Mouse (Mus musculus) limb, embryonic 12.5 days (tissue): ENCODE data around the gene Limk2. TPM values are rescaled to one million over a fixed set of nuclear protein-coding genes. Genes with fewer than 3 reads are reported as not detected.

Experiments used
- ATAC-seq: fragments of 200-750 bp; cut with Nextera tagmentation; 2 replicates; pipeline ENCODE4 v1.8.0; 2017; ENCODE audit warnings: low read depth, moderate TSS enrichment; ENCODE audit not compliant: insufficient number of reproducible peaks, insufficient read depth, low FRiP score, low TSS enrichment
- H3K27ac ChIP-seq: fragments of 300-500 bp; sonication (generic); 2 replicates; pipeline ENCODE4 v1.5.1; 2016; ENCODE audit warnings: mild to moderate bottlenecking, moderate library complexity
- H3K27me3 ChIP-seq: fragments of 300-500 bp; sonication (generic); 2 replicates; pipeline ENCODE4 v1.6.1; 2016; ENCODE audit warnings: mild to moderate bottlenecking, moderate library complexity
- H3K36me3 ChIP-seq: fragments of 300-500 bp; sonication (generic); 2 replicates; pipeline ENCODE4 v1.6.1; 2016; ENCODE audit warnings: mild to moderate bottlenecking, moderate library complexity
- H3K4me1 ChIP-seq: fragments of 300-500 bp; sonication (generic); replicated peaks from 2 replicates; pipeline ENCODE4 v1.6.1; 2016
- H3K4me2 ChIP-seq: fragments of 300-500 bp; sonication (generic); 2 replicates; pipeline ENCODE4 v1.6.1; 2016; ENCODE audit warnings: mild to moderate bottlenecking, moderate library complexity
- H3K4me3 ChIP-seq: fragments of 300-500 bp; sonication (generic); replicated peaks from 2 replicates; pipeline ENCODE4 v1.5.1; 2016; ENCODE audit warnings: mild to moderate bottlenecking
- H3K9ac ChIP-seq: fragments of 300-500 bp; sonication (generic); replicated peaks from 2 replicates; pipeline ENCODE4 v1.6.1; 2016; ENCODE audit warnings: mild to moderate bottlenecking, moderate library complexity
- H3K9me3 ChIP-seq: fragments of 300-500 bp; sonication (generic); 2 replicates; pipeline ENCODE4 v1.6.1; 2016; ENCODE audit warnings: mild to moderate bottlenecking, moderate library complexity
- WGBS: fragments of 180-500 bp; shearing (Covaris S2); methylation state at CpG from one replicate; pipeline ENCODE4 v1.1.7; 2016; 5-methylcytosine and 5-hydroxymethylcytosine counted together
- polyA plus RNA-seq: library from polyadenylated mRNA; unstranded; fragments of >200 nt; fragmentation: Nextera tagmentation; extraction: Ambion mirVana; gene quantifications from 2 replicates; pipeline ENCODE4 v1.2.1, GENCODE M21; 2016

Gene Limk2
- polyA plus RNA-seq, 1 experiment from 2014 or later: 58.5 TPM

DNA sequence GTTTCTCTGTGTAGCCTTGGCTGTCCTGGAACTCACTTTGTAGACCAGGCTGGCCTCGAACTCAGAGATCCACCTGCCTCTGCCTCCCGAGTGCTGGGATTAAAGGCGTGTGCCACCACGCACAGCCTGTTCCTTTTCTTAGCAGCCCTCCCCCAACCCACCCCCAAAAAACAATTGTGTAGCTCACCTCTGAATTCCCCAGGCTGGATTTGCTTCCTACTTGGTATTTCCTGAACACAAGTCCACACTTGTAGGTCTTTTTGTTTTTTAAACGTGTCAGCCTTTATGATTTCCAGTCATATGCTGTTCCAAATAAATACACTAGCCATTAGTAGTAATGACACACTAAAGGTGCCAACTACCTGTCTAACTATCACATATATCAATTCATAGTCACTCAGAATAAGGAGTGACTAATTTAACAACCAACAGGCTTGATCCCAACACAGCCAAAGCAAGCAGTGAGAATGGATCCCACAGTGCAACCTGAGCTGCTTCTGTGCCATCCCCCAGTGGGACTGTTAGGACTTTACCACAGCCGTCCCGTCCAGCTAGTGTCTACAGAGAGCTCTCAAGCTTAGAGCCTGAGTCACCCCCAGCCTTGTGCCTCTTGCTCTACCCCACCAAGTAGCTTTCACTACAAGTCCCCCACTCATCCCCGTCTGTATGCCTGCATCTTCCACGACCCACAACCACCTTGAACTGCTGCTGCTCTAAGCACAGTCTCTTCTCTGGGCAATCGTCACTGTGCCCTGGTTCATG is 97.2 kb downstream of the Limk2 start:
- H3K4me1 ChIP-seq: peaks cover 5% of the 10 kb centered on the region; the same call in 1 of the 2 replicates
- no peak for ATAC-seq
- no peak overlapping the region for H3K27ac ChIP-seq
- 83% methylated on average over 10 of the region's 10 CpGs for WGBS
- no peaks in the 10 kb centered on the region for H3K27me3 ChIP-seq
- no peak overlapping the region for H3K4me3 ChIP-seq
- peaks cover 69% of the 10 kb centered on the region for H3K36me3 ChIP-seq
- no peak overlapping the region for H3K4me2 ChIP-seq
- no peaks in the 10 kb centered on the region; the same call in 1 of the 2 replicates for H3K9me3 ChIP-seq
- H3K9ac ChIP-seq: no peak overlapping the region

DNA sequence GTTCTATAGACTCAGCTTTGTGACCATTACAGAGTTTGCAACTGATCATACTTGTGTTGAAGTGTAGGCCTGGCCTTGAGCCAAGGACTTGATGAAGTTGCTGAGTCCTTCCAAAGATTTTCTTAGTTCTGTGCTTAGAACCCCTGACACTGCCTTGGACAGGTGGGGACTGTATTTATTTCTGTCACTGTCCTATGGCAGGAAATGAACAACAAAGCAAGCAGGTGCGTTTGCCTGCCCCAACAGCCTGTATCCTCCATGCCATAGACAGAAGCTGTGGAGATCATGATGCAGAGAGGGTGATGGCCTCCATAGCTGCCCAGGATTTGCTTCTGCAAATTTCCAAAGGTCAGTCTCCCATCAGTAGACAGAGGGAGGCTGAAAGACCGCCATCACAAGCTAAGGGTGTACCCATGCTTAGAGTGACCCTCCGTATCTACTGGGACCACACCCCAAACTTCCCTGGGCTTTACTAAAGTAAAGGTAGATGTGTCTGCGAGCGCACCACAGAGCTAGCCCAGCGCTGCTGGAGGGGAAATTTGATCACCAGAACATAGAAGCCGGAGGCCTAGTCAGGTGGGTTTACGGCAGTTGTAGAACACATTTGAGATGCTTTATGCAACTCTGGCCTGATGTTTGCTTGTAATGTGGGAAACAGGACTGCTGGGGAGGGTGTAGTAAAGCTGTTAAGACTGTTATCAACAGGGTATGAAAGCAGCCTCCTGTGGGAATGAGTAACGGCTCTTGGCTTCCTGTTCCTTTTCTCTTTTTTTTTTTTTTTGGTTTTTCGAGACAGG is 98.0 kb downstream of the Limk2 start:
- H3K27ac ChIP-seq: no peak overlapping the region
- no peak; the same call in 1 of the 2 replicates for ATAC-seq
- no peaks in the 10 kb centered on the region; the same call in 1 of the 2 replicates for H3K9me3 ChIP-seq
- H3K36me3 ChIP-seq: peaks cover 76% of the 10 kb centered on the region
- 84% methylated on average over 10 of the region's 10 CpGs for WGBS
- no peak overlapping the region for H3K4me3 ChIP-seq
- no peak overlapping the region for H3K9ac ChIP-seq
- H3K4me1 ChIP-seq: peaks cover 5% of the 10 kb centered on the region; the same call in 1 of the 2 replicates
- H3K27me3 ChIP-seq: no peaks in the 10 kb centered on the region
- H3K4me2 ChIP-seq: no peak overlapping the region

DNA sequence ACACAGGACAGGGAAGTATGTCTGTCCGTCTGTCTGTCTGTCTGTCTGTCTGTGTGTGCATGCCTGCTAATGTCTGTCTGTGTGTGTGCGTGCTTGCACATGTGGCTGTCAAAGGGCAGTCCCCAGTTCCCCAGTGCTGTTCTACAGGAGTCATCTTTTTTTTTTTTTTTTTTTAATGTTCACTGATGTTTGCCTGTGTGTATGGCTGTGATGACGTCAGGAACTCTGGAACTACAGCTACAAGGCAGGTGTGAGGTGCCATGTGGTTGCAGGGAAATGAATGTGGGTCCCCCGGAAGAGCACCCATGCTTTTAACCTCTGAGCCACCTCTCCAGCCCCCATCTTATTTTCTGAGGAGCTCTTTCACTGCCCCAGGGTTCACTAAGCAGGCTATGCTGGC is 99.1 kb downstream of the Limk2 start:
- Histone ChIP-seq H3K27ac (no peak overlapping the region), H3K4me3 (no peak overlapping the region), H3K36me3 (peaks cover 87% of the 10 kb centered on the region), H3K9ac (no peak overlapping the region), H3K4me1 (peaks cover 5% of the 10 kb centered on the region; the same call in 1 of the 2 replicates), H3K4me2 (no peak overlapping the region), H3K9me3 (no peaks in the 10 kb centered on the region; the same call in 1 of the 2 replicates), H3K27me3 (no peaks in the 10 kb centered on the region)
- 93% methylated on average over 4 of the region's 4 CpGs for WGBS
- no peak for ATAC-seq

DNA sequence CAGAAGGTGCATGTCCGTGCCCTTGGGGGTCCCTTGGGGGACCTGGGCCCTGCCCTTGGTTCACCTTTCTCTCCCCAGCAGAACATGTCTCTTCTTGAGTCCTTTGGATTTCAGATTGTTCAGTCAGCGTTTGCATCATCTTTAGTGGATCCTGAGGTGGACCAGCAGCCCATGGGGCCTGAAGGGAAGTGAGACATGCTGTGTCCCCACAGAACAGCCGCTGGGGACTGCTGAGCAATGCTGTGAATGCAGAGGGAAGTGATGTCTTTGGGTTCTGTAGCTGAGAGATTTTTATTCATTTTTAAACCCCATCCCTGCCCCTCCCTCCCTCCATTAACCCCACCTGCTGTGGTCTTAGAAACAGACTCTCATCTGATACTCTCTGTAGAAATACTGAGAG is 101.1 kb downstream of the Limk2 start:
- Histone ChIP-seq H3K36me3 (peaks cover 98% of the 10 kb centered on the region), H3K4me1 (peaks cover 8% of the 10 kb centered on the region; the same call in 1 of the 2 replicates), H3K9ac (no peak overlapping the region), H3K4me3 (no peak overlapping the region), H3K4me2 (no peak overlapping the region), H3K27me3 (no peaks in the 10 kb centered on the region), H3K9me3 (no peaks in the 10 kb centered on the region), H3K27ac (no peak overlapping the region)
- WGBS: 86% methylated on average over 3 of the region's 3 CpGs
- ATAC-seq: no peak

DNA sequence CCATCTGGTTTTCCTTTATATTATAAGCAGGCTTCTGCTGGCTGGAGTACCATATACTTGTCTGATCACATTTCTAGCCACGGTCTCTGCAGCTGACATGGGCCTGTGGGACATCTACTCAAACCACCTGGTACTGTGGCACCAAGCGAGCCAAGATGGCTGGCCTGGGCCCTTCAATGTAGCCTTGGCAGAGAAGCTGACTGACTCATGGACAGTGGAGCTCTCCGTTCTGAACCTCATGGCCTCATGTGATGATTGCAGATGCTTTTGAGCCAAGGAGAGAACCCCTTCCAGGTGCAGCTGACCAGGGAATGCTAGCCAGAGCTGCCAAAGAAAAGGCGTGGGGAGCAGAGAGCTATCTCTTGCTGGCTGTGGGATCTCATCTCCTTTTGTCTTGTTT is 103.2 kb downstream of the Limk2 start:
- Histone ChIP-seq H3K4me1 (0 out of 2 replicates have a peak, but pooled peaks cover 5% of the 10 kb centered on the region), H3K27me3 (no peaks in the 10 kb centered on the region), H3K4me3 (no peak overlapping the region), H3K36me3 (peaks cover 99% of the 10 kb centered on the region), H3K27ac (no peak overlapping the region), H3K9me3 (no peaks in the 10 kb centered on the region), H3K9ac (no peak overlapping the region), H3K4me2 (no peak overlapping the region)
- 91% methylated on average over 4 of the region's 4 CpGs for WGBS
- ATAC-seq: no peak

DNA sequence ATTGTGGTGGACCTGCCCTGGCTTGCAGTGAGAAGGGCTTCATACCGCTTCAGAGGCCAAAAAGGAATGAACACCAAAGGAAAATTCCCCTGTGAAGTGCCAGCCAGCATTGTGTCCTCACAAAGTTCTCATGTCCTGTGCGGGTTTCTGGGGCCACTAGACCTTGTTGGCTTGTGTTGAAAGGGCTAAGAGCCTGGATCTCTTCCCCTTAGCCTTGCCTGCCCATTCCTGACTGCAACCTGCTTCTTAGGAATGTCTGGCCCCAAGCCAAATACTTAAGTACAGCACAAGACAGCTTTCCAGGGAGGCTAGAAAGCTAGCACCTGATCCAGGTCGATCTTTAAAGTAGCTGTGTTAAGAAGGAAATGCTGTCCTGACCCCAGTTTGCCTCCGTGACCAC is 106.2 kb downstream of the Limk2 start:
- Histone ChIP-seq H3K27me3 (no peaks in the 10 kb centered on the region), H3K9ac (no peak overlapping the region), H3K9me3 (no peaks in the 10 kb centered on the region), H3K27ac (0 out of 2 replicates have a peak overlapping the region, but pooled peaks have one; percentile 8), H3K4me2 (no peak overlapping the region), H3K4me3 (no peak overlapping the region), H3K4me1 (0 out of 2 replicates have a peak, but pooled peaks cover 5% of the 10 kb centered on the region), H3K36me3 (peaks cover 100% of the 10 kb centered on the region)
- ATAC-seq: no peak
- 73% methylated on average over 4 of the region's 4 CpGs for WGBS

DNA sequence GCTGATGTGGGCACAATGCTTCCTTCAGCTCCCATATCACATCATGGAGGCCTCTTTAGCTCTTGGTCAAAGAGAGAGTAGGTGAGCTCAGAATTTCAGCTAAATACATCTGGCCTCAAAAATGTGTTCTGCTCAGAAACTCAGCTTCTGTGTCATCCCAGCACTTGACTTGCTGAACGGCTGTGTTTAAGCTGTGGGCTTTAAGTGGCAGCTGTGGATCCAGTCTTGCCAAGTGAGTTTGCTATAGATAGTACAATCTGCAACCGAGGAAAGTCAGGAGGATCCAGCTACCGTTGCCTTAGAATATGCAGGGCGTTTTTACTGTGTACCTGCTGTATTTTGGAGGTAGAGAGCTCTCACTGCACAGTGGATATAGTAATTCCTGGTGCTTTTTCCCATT is 106.6 kb downstream of the Limk2 start:
- 85% methylated on average over 4 of the region's 4 CpGs for WGBS
- ATAC-seq: no peak

DNA sequence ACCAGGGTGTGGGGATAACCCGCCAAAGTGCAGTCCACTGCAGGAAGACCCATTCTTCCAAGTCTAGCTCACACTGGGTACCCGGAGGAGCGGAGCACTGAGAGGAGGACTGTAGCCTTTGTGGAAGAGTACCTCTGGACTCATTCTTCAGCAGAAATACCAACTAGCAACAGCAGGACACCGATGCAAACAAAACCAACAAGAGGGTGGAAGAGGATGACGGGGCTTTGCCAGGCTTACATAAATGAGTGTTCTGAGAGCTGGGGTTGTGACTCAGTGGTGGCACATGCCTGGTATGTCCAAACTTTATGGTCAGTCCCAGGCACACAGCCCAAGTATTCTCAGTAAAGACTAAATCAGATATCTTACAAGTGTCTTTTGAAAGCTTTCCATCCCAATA is 107.9 kb downstream of the Limk2 start:
- Histone ChIP-seq H3K9me3 (no peaks in the 10 kb centered on the region), H3K27ac (no peak overlapping the region), H3K9ac (no peak overlapping the region), H3K36me3 (peaks cover 100% of the 10 kb centered on the region), H3K4me3 (no peak overlapping the region), H3K4me2 (no peak overlapping the region), H3K27me3 (no peaks in the 10 kb centered on the region), H3K4me1 (peaks cover 5% of the 10 kb centered on the region; the same call in 1 of the 2 replicates)
- WGBS: 95% methylated on average over 5 of the region's 5 CpGs
- no peak for ATAC-seq

More for the DNA sequence above, 106.6 kb downstream of the Limk2 start:
- Histone ChIP-seq H3K27ac (no peak overlapping the region), H3K4me1 (0 out of 2 replicates have a peak, but pooled peaks cover 5% of the 10 kb centered on the region), H3K36me3 (peaks cover 100% of the 10 kb centered on the region), H3K27me3 (no peaks in the 10 kb centered on the region), H3K4me2 (no peak overlapping the region), H3K4me3 (no peak overlapping the region), H3K9me3 (no peaks in the 10 kb centered on the region), H3K9ac (0 out of 2 replicates have a peak overlapping the region, but pooled peaks have one; percentile 31)

DNA sequence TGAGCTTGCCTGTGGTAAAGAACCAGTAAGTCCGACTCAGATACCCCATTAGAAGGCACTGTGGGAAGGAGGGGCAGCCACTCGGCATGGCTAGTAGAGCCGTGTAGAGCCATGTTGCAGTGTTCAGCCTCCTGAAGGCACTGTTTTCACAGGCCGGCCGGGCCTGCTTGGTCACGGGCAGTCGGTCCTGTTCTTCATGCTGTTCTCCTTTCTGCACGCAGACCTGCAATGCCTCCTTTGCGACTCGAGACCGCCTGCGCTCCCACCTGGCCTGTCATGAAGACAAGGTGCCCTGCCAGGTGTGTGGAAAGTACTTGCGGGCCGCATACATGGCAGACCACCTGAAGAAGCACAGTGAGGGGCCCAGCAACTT is 110.2 kb downstream of the Limk2 start:
- Histone ChIP-seq H3K4me2 (no peak overlapping the region), H3K27me3 (no peaks in the 10 kb centered on the region), H3K27ac (no peak overlapping the region), H3K4me3 (no peak overlapping the region), H3K9ac (no peak overlapping the region), H3K36me3 (peaks cover 100% of the 10 kb centered on the region), H3K4me1 (peaks cover 24% of the 10 kb centered on the region), H3K9me3 (no peaks in the 10 kb centered on the region)
- ATAC-seq: no peak
- WGBS: 93% methylated on average over 14 of the region's 14 CpGs

DNA sequence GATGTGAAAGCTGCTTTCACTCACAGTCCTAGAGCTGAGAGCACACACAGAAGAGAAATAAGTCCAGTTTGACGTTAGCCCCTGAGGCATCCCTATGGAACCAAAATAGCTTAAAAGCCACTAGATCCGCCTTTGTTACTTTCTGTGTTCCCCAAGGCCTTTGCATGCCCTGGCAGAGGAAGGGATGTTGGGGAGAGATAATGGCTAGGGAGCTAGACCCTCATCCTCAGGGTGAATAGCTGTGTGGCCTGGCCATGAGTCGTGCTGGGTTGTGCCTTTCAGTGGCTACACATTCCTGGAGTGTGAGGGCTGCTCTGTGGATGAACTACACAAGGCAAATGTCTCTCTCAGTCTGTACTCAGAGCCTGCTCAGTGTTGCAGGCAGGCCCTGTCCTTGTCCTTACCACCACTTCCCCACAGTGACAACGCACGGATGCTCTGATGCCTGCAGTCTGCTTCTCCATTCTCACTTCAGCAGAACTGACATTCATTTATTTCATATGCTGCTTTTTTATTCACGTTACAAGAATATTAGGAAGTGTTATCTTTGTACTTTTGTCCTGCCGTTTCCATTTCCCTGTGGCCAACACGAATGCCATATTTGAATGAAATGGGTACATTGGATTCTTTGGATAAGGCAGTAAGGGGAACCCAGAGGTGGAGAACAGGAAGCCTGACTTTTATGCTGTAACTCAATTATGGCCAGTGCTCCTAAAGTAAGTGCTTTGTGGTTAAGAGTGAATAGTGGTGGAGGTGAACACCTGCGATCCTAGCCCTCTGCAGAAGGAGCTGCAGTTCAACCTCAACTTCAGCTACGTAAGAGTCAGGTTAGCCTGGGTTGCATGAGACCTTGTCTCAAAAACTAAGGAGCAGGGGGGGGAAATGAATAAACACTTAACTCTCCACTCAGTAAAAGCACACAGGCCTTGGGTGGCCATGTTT is 110.8 kb downstream of the Limk2 start:
- H3K36me3 ChIP-seq: peaks cover 100% of the 10 kb centered on the region
- 89% methylated on average over 10 of the region's 10 CpGs for WGBS
- no peak overlapping the region for H3K4me3 ChIP-seq
- ATAC-seq: no peak
- peaks cover 31% of the 10 kb centered on the region for H3K4me1 ChIP-seq
- H3K27ac ChIP-seq: no peak overlapping the region
- no peak overlapping the region for H3K9ac ChIP-seq
- no peak overlapping the region for H3K4me2 ChIP-seq
- no peaks in the 10 kb centered on the region for H3K27me3 ChIP-seq
- no peaks in the 10 kb centered on the region for H3K9me3 ChIP-seq
